Mouse (Mus musculus) myocyte (in vitro differentiated cells): Measurements from ENCODE around the gene Hic1. TPM values are rescaled to one million over a fixed set of nuclear protein-coding genes. Genes with fewer than 3 reads are reported as not detected.
A peak's percentile ranks its signal among the peaks of the same experiment; 100 is the strongest.
"Not testable (repeated sequence)": the region's sequence is repeated elsewhere in the genome, so short reads cannot be mapped to it uniquely, and the experiment has no call there.

Experiments used
- H3K27me3 ChIP-seq: one replicate; pipeline ENCODE4 v1.6.1; 2011; ENCODE audit not compliant: control insufficient read depth, insufficient read depth, insufficient read length
- H3K36me3 ChIP-seq: one replicate; pipeline ENCODE4 v1.6.1; 2011; ENCODE audit not compliant: control insufficient read depth, insufficient read depth
- H3K4me2 ChIP-seq: one replicate; pipeline ENCODE4 v1.6.1; 2011; ENCODE audit warnings: low read depth, control low read depth
- H3K4me3 ChIP-seq: one replicate; pipeline ENCODE4 v1.5.1; 2011; ENCODE audit warnings: mild to moderate bottlenecking, control low read depth, moderate library complexity
- H3K79me2 ChIP-seq: one replicate; pipeline ENCODE4 v1.6.1; 2011; ENCODE audit not compliant: control insufficient read depth, insufficient read depth
- H3ac ChIP-seq: one replicate; pipeline ENCODE4 v1.6.1; 2011; ENCODE audit not compliant: control insufficient read depth, insufficient read length
- CEBPB ChIP-seq: IDR thresholded peaks from 2 replicates; pipeline ENCODE4 v1.6.1; 2011; ENCODE audit warnings: mild to moderate bottlenecking, moderate library complexity; ENCODE audit not compliant: poor library complexity, insufficient read depth, severe bottlenecking
- E2F4 ChIP-seq: IDR thresholded peaks from one replicate; pipeline ENCODE4 v1.6.1; 2011; ENCODE audit warnings: mild to moderate bottlenecking, control low read depth, moderate library complexity; ENCODE audit not compliant: insufficient read depth
- MAX ChIP-seq: IDR thresholded peaks from one replicate; pipeline ENCODE4 v1.6.1; 2011; ENCODE audit warnings: low read depth, mild to moderate bottlenecking, control low read depth
- MYOD1 ChIP-seq, 3 experiments: IDR thresholded peaks; one replicate each; pipeline ENCODE4 v1.6.1; 2011; ENCODE audit warnings: control low read depth in 2 of 3, low read depth in 2 of 3, mild to moderate bottlenecking in 2 of 3, moderate library complexity in 1 of 3; ENCODE audit not compliant: insufficient read length in 2 of 3, control insufficient read depth in 1 of 3
- MYOG ChIP-seq, 3 experiments: IDR thresholded peaks; one replicate each; pipeline ENCODE4 v1.6.1; 2011; ENCODE audit warnings: control low read depth in 2 of 3, low read depth in 2 of 3, mild to moderate bottlenecking in 2 of 3; ENCODE audit not compliant: insufficient read length in 2 of 3, control insufficient read depth in 1 of 3, insufficient read depth in 1 of 3
- POLR2A ChIP-seq: IDR thresholded peaks from one replicate; pipeline ENCODE4 v1.6.1; 2011; ENCODE audit warnings: low read depth, mild to moderate bottlenecking, control low read depth, moderate library complexity; ENCODE audit not compliant: insufficient read length
- POLR2AphosphoS2 ChIP-seq: IDR thresholded peaks from one replicate; pipeline ENCODE4 v1.6.1; 2011; ENCODE audit warnings: low read depth, control low read depth; ENCODE audit not compliant: insufficient read length
- REST ChIP-seq: IDR thresholded peaks from one replicate; pipeline ENCODE4 v1.6.1; 2011; ENCODE audit warnings: mild to moderate bottlenecking, control low read depth, moderate library complexity; ENCODE audit not compliant: insufficient read depth, insufficient read length
- SRF ChIP-seq: IDR thresholded peaks from one replicate; pipeline ENCODE4 v1.6.1; 2011; ENCODE audit warnings: low read depth; ENCODE audit not compliant: control insufficient read depth, insufficient read length
- TCF12 ChIP-seq: IDR thresholded peaks from one replicate; pipeline ENCODE4 v1.6.1; 2011; ENCODE audit warnings: mild to moderate bottlenecking, control low read depth; ENCODE audit not compliant: poor library complexity, insufficient read depth, severe bottlenecking
- TCF3 ChIP-seq: IDR thresholded peaks from one replicate; pipeline ENCODE4 v1.6.1; 2011; ENCODE audit warnings: low read depth, control low read depth; ENCODE audit not compliant: insufficient read length
- USF1 ChIP-seq: IDR thresholded peaks from one replicate; pipeline ENCODE4 v1.6.1; 2011; ENCODE audit warnings: low read depth, mild to moderate bottlenecking, control low read depth, moderate library complexity
- polyA plus RNA-seq: library from polyadenylated mRNA; unstranded; fragments of >200 nt; fragmentation: generic; extraction: Trizol; gene quantifications from one replicate; pipeline ENCODE4 v1.2.1, GENCODE M21; 2012; ENCODE audit warnings: missing spikeins

Gene Hic1
- polyA plus RNA-seq, 1 experiment = 0.11 TPM

GRCm38 (mm10) chr11:75183917-75184570, 14.7 kb upstream of the Hic1 start:
- TF ChIP-seq TCF12 (no peak), E2F4 (no peak), SRF (no peak), MYOG (IDR thresholded peaks at IDR 0.05; ENCODE audit: control insufficient read depth in 1 of 3, insufficient read depth in 1 of 3, insufficient read length in 2 of 3, low read depth in 2 of 3) (no peak), POLR2AphosphoS2 (no peak), USF1 (no peak), POLR2A (no peak), CEBPB (no peak), TCF3 (no peak), MYOD1 (IDR thresholded peaks at IDR 0.05; ENCODE audit: control insufficient read depth in 1 of 3, insufficient read length in 2 of 3, low read depth in 2 of 3) (no peak), REST (no peak), MAX (no peak)
- H3K79me2 ChIP-seq = peaks cover 7% of the 10 kb centered on the region
- H3K4me3 ChIP-seq = no peak overlapping the region
- no peaks in the 10 kb centered on the region for H3K27me3 ChIP-seq
- peaks cover 8% of the 10 kb centered on the region for H3K36me3 ChIP-seq
- no peak overlapping the region for H3ac ChIP-seq
- H3K4me2 ChIP-seq = no peak overlapping the region

- Histone ChIP-seq H3K36me3 (peaks cover 8% of the 10 kb centered on the region), H3K79me2 (peaks cover 13% of the 10 kb centered on the region), H3K4me3 (peak within 1 kb of the TSS; percentile 87), H3ac (peak within 1 kb of the TSS; percentile 15), H3K4me2 (peak within 1 kb of the TSS; percentile 97), H3K27me3 (no peaks in the 10 kb centered on the region)
- no peak for TF ChIP-seq MYOG (IDR thresholded peaks at IDR 0.05; ENCODE audit: control insufficient read depth in 1 of 3, insufficient read depth in 1 of 3, insufficient read length in 2 of 3, low read depth in 2 of 3)
- peak; percentile 97 for TF ChIP-seq POLR2AphosphoS2
- TF ChIP-seq REST = no peak
- TF ChIP-seq POLR2A = peak; percentile 91
- no peak for TF ChIP-seq USF1
- no peak for TF ChIP-seq CEBPB
These were observed 9.4 kb upstream of the Hic1 start, which contains the start of gene Ovca2 for GRCm38 (mm10) chr11:75178672-75179208. Ovca2 (minus strand) TSS chr11:75178835.

- Histone ChIP-seq H3ac (peak overlapping the region; percentile 15), H3K36me3 (peaks cover 8% of the 10 kb centered on the region), H3K27me3 (no peaks in the 10 kb centered on the region), H3K79me2 (peaks cover 13% of the 10 kb centered on the region), H3K4me3 (peak overlapping the region; percentile 87), H3K4me2 (peak overlapping the region; percentile 97)
- no peak for TF ChIP-seq POLR2AphosphoS2
- no peak for TF ChIP-seq CEBPB
- no peak for TF ChIP-seq POLR2A
- no peak for TF ChIP-seq MYOG (IDR thresholded peaks at IDR 0.05; ENCODE audit: control insufficient read depth in 1 of 3, insufficient read depth in 1 of 3, insufficient read length in 2 of 3, low read depth in 2 of 3)
- no peak for TF ChIP-seq MYOD1 (IDR thresholded peaks at IDR 0.05; ENCODE audit: control insufficient read depth in 1 of 3, insufficient read length in 2 of 3, low read depth in 2 of 3)
These were observed 8.7 kb upstream of the Hic1 start for GRCm38 (mm10) chr11:75178011-75178410.

GRCm38 (mm10) chr11:75174574-75174973, 5.3 kb upstream of the Hic1 start:
- H3K4me2 ChIP-seq, H3K27me3 ChIP-seq, H3ac ChIP-seq, H3K36me3 ChIP-seq, H3K4me3 ChIP-seq: not testable (repeated sequence)
- peaks cover 13% of the 10 kb centered on the region for H3K79me2 ChIP-seq

GRCm38 (mm10) chr11:75173799-75174165, 4.5 kb upstream of the Hic1 start:
- H3K79me2 ChIP-seq = peaks cover 13% of the 10 kb centered on the region
- no peaks in the 10 kb centered on the region for H3K36me3 ChIP-seq
- TF ChIP-seq TCF12 = no peak
- TF ChIP-seq MYOG (IDR thresholded peaks at IDR 0.05; ENCODE audit: control insufficient read depth in 1 of 3, insufficient read depth in 1 of 3, insufficient read length in 2 of 3, low read depth in 2 of 3) = no peak
- TF ChIP-seq POLR2A = peak; percentile 4
- TF ChIP-seq POLR2AphosphoS2 = no peak
- H3K4me3 ChIP-seq = peak overlapping the region; percentile 31
- peak overlapping the region; percentile 72 for H3K4me2 ChIP-seq
- no peak overlapping the region for H3ac ChIP-seq
- no peaks in the 10 kb centered on the region for H3K27me3 ChIP-seq
